Mouse (Mus musculus) left cerebral cortex, postnatal 25 days (tissue): ENCODE results near the gene Prkcz. TPM values are rescaled to one million over a fixed set of nuclear protein-coding genes. Genes with fewer than 3 reads are reported as not detected.

Source experiments
- DNase-seq, 2 experiments: peaks; one replicate each; pipeline ENCODE4 v3.0.0; 2022; ENCODE audit warnings: low spot score in 2 of 2, mixed read lengths in 1 of 2
- intact Hi-C: fragments of 180-260 bp; cut with DNase I; formaldehyde crosslinking; loops from one replicate; pipeline ENCODE4 v1.15.1; 2025
- total RNA-seq, 2 experiments: library from RNA; stranded (reverse); gene quantifications; 2 replicates each; pipeline ENCODE4 v1.2.3; 2021

The Prkcz gene
- total RNA-seq, 2 experiments from 2014 or later = 218 to 220 TPM

DNA sequence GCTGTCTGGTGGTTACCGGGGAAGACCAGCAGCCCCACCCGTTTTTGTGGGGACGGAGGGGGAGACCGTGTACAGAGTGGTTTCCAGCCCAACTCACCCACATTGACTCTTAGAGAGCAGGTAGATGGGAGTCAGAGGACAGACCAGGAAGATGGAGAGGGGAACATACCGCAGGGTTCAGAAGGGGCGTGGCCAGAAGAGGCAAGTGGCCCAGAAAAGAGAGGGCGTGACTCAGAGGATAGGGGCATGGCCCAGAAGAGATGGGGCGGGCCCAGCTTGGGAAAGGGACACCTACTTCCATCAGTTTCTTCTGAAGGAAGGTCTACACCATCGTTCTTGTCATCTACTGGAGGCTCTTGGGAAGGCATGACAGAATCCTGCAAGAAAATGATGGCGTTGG, 68.3 kb downstream of the Prkcz start:
- DNase-seq = no peak
- intact Hi-C loops = no loop called here

DNA sequence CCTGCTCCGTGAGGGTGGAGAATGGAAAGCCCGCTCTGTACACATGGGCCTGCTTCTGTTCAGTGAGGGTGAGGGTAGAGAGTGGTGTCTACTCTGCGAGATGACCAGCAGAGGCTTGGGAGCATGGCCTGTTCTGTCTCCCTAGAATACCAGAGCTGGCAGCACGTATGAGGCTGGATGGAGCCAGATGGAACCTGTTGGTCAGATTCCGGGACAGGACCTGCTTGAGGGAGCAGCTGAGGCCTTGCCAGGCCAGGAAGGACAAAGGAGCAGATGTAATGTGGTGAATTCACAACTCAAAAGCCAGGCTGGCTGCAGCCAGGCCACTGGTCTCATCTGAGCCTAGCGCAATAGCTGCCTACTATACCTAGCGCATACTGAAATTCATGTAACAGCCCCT, 71.1 kb downstream of the Prkcz start:
- intact Hi-C loops = no loop called here
- no peak for DNase-seq

DNA sequence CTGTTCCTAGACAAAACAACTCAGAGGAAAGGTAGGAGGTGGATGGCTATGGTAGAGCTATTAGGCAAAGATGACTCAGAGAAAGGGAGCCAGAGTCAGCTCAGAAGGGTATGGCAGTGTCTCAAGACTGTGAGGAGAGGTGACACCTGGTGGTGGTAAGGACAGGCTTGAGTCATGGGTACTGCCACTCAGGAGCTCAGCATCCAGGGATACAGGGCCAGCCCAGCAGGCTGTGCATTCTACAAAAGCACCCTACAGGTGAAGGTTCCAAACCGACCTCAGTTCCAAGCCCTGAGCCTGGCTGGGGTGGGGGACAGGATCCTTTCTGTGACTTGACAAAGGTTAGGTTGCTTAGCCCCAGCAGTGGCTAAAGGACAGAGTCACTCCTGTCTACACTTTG, 72.6 kb downstream of the Prkcz start:
- intact Hi-C loops = no loop called here
- DNase-seq = no peak

DNA sequence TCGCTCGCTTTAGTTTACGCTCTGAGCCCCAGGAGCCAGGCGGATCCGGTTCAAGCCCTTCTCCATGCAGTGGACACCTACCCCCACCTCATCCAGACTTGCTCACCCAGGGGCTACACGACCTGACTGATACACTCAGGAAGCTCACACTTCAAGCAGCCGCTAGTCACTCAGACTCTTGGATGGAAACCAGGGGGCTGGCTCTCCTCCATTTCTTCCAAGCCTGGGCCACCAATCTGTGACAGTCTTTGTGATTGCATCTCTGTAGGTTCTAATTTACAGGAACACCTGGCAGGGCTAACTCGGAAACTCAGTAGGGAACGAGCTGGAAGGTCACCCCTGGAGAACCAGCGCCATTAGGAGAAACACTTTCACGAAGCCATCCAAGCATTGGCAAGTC, 73.4 kb downstream of the Prkcz start:
- intact Hi-C loops = no loop called here
- no peak for DNase-seq

DNA sequence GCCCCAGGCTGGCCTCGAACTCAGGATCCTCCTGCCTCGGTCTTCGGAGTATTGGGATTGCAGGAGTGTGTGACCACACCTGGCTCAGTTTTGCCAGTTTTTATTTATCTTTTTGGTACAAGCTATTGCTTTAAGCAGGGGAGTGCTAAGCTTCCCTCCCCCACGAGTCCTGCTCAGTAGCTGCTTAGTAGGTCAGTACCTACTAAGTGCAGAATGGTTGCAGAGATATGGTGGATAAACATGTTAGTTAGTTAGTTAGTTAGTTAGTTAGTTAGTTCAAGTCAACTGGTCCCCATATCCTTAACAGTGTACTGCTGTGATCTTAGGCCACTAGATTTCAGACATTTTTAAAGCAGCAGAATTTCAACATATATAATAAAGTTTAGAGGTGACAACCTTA, 75.1 kb downstream of the Prkcz start:
- intact Hi-C loops = no loop called here
- no peak for DNase-seq

DNA sequence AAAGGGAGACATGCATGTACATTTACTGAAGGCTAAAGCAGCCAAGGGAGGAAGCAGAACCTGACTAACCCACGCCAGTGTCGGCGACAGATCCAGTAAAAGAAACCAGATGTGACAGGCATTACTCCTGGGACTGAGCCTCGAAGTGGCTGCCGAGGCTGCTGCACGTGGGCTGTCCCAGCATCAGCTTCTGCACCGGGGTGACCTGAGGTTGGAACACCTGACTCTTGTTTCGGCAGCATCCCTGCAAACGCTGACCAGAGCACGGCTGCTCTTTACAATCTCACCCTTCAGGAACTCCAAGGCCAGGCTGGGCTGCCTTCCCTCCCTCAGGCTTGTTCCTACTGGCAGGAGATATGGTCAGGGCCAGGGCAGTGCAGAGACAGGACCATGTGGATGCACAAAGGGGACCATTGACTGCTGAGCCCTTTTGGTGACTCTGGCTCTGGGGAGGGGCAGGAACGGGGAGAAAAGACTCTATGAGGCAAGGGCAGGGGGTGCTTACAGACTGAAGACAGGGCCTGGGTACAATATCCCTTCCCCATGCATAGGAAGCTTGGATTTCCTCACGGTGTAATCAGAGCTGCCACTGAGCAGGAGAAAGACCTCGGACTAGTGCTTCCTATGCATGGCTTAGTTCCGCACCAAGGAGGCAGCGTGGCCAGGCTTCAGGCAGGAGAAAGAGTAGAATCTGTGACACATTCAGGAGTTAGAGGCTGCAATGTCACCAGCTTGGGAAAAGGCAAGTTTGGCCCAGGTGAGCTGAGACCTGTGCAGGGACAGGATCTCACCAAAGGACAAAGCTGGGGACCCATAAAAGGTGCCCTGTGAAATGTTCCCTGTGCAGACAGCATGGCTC, 76.4 kb downstream of the Prkcz start:
- no peak for DNase-seq
- intact Hi-C loops = no loop called here

DNA sequence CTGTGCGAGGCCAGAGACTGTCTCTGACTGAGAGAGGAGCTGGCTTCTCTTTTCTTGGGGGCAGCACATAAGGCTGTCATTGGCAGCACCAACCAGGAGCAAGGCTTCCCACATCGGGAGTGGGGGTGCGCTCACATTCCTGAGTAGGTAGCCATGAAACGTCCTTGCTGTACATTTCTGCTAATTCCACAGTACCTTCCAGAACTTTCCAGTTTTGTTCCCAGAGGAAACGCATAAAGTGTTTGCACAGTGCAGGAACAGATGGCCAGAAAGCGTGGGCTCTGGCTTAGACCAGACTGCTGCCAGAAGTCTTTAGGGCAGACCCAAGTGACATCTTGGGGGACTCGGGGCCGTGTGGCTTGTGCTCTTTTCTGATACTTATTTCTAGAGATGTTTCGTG, 77.6 kb downstream of the Prkcz start:
- intact Hi-C loops = no loop called here
- DNase-seq = peak in 1 of 2 experiments; percentile 69

DNA sequence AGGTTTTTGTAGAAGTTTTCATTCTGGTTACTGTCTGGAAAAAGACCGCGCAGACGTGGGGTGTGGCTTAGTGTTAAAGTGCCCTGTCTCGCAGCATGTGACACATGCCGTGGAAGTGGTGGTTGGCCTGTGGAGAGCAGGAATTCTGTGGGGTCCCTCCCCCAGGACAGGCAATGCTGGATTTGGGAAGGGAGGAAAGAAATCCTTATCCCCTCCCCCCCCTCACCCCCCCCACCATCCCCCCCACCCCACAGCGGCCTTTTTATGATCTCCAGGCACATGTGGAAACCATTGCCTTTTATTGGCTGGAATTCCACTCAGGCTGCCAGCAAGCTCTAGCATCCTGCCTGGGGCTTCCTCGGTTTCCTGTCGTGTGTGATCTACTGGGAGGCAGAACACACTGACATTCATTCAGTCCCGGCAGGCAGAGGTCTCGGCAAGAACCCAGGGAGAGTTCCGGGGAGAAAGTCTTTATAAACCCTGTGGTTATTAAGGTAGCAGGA, 78.1 kb downstream of the Prkcz start:
- DNase-seq = no peak
- intact Hi-C loops = no loop called here

DNA sequence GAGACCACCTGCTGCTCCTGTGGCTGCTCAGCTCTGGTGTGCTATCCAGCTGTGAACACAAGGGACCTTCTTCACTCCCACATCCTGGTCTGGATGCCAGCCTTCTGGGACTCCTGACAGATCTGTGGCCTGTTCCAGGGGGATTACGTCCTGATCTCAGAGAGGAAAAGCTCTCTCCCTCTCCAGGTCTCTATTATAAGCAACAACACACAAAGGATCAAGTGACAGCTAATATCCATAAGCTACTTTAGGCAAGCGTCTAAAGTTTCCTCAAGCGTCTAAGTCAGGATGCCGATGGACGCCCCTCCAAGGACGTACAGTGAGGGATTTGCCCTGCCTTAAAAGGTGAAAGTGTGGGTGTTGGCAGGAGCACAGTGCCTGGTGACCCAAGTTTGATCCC, 78.9 kb downstream of the Prkcz start:
- DNase-seq = no peak
- intact Hi-C loops = no loop called here

DNA sequence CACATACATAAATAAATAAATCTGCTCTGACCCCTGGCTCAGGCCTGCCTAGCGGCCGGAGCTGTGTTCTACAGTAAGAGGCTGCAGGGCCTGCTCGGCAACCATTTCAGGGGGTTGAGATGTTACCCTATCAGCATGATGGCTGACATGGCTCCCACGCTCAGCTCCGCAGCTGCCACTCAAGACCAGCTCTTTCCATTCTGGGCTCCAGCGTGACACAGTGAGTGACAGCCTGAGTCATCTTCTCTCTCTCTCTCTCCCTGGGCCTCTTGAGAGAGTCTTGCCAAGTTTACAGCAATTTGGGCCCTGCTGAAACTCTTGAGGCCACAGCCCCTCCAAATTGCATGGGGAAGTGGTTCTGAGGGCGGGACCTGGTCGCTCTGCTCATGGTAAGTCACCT, 79.5 kb downstream of the Prkcz start:
- intact Hi-C loops = no loop called here
- DNase-seq = peak in 1 of 2 experiments; percentile 77

DNA sequence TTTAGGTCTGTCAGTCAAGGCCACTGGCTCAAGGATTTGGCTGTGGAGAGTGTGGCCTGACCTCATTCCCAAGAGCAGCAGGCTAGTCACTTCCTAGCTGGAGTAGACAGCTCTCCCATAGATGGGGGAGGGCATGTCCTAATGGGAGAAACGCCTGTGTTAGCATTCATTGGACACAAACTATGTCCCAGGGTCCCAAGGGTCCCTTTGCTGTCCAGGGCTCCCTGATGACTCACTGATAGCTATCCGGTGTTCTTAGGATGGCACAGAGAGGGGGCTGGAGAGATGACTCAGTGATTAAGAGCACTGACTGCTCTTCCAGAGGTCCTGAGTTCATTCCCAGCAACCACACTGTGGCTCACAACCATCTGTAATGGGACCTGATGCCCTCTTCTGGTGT, 79.9 kb downstream of the Prkcz start:
- intact Hi-C loops = no loop called here

DNA sequence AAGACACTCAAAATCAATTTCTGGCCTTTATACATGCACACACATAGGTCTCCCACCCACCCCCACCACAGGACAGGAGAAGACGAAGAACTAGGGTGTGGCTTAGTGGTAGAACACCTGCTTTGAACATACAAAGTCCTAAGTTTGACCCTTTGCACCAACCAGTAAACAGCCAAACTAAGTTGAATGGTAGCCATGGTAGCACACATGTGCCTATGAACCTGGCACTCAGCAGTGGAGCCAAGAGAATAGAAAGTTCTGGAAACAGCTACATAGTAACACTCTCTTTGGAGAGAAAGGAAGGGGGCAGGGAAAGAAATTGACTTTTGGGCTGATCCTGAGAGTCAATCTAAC, 80.4 kb downstream of the Prkcz start:
- DNase-seq = no peak
- intact Hi-C loops = no loop called here

More for the DNA sequence above, 79.9 kb downstream of the Prkcz start:
- no peak for DNase-seq

DNA sequence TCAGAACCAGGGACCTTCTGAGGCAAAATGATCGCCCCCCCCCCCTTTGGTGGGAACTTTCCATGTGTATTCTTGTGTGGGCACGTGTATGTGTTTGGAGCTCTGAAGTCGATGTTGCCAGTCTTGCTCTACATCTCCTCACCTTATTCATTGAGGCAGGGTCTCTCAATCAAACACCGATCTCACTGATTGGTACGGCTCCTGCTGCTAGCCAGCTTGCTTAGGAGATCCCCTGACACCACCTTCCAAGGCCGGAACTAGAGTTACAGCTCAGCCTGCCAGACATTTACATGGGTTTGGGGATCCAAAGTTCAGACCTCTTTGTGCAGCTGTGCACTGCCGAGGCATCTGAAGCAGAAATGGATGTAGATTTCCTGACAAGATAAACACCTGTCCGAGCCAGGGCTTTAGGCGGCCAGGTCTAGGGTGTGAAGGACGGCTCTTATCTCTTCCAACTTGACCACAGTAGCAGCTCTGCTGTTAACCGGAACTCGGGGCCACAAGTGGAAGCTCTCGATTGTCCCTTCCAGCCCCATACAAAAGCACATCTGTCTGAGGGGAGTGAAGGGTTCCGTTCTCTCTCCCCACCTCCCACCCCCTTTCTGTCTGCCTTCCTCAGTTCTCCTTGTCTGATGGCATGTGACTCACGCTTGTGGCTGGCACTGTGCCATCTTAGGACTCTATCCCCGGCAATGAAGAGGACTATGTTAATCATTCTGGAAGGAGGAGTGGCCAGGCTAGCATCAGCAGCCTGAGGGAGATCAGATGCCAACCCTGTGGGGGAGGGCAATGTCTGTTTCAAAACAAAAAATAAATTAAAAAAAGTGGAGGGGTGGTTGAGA, 81.0 kb downstream of the Prkcz start:
- DNase-seq = peak; percentile 52 to 59
- intact Hi-C loops = no loop called here

DNA sequence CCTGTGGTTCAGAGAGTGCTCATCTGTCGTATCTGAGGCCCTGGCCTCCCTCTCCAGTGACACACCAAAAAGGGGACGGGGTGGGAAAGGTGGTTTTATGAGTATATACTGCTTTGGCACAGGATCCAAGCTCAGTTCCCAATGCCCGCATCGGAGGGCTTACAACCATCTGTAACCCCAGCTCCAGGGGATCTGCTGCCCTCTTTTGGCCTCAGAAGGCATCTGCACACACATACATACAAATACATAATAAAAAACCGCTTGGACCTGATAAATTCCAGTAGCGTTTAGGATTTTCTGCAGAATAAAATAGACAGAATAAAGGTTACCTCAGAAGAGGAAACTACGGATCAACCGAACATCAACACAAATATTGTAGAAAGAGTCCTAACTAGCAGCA, 82.1 kb downstream of the Prkcz start:
- intact Hi-C loops = no loop called here
- DNase-seq = no peak

DNA sequence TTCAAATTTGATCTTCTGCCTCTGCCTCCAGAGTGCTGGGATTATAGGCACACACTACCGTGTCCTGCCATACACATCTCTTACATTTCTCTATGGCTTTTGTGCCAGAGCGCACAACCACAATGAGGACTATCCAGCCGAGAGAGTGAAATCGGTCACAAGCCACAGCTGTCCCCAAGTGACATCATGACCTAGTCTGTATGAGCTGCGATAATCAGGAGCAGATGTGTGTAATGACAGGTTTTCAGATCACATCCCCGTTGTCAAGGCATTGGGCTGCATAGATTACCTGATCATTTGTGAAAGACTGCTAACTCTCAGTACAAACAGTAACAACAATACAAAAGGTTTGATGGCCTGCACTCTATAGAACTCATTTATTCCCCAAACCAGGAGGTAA, 83.2 kb downstream of the Prkcz start:
- DNase-seq = no peak
- intact Hi-C loops = no loop called here

DNA sequence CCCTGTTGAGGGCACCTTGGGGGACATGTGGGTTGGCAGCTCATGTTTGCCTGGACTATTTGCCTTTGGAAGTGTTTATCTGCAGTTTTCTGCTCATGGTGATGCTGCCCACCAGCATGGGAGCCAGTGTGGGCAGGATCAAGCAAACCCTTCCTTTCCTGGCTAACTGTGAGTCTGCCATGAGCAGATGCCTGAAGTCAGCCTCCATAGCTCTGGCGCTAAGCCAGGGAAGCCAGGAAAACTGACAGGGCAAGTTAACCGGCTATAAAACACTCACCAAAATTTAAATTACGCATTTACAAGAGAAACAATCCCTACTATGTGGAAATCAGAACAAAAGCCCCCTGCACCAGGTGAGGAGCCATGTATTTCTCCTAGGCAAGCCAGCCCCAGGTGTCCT, 86.3 kb downstream of the Prkcz start:
- intact Hi-C loops = no loop called here
- peak in 1 of 2 experiments; percentile 64 for DNase-seq

DNA sequence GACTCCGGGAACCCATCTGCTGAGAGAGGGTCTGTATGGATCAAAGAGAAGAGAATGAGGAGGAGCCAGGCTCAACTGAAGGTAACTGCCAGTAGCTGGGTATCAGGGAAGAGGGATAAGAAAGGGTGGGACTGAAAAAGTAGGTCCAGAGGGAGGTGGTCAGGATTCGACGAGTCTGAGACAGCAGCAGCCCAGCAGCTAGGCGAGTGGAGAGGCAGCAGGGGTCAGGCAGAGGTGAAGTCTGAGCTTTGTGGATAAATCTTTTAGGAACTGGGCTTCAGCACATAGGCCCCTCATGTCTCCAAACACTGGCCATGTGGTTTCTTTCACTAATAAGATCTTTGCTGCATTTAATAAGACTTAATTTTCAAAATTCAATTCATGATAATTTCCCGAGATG, 86.7 kb downstream of the Prkcz start:
- intact Hi-C loops = no loop called here
- DNase-seq = no peak

DNA sequence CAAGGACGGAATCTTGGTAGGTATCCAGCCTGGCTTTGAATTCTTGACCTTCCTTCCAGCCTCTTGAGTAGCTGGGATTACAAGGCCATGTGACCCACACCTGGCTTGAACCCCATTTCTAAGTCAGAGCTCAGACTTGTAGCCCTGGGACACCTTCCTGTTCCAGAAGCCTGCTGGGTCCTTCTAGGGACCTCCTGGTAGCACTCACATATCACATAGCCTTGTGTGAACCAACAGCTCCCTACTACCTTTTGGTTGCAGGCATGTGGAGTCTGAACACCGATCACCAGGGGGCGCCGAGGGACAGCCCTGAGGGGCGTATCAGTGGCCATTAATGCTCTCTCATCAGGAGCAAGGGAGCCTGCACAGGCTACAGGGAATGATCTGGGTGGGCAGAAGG, 92.8 kb downstream of the Prkcz start:
- DNase-seq = peak; percentile 63 to 71
- intact Hi-C loops = loop anchor here (1.0 kb wide), 1 partner anchor 40 kb away; no protein-coding TSS in a partner anchor

DNA sequence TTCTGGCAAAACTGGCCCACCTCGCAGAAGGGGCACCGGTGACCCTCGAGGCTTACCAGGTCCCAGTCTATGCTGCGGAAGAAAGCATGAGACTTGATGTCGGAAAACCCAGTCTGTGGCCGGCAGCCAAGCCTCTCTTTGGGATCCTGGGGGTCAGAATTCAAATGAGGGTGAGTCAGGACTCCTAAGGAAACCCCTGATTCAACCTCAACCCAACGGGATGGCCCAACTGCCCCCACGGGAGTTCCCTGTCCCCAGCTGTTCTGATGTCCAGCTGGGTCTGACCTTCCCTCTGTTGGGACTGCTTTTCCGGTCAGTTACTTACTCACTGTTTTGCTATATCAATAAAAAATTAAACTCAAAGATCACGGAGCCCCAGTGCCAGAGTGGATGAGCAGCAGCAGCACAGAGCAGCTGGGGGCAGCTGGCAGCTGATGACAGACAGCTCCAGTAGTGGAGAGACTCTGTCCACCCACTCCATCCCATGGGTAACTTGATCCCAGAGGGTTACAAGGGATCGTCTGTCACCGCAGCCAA, 93.5 kb downstream of the Prkcz start:
- no peak for DNase-seq
- intact Hi-C loops = loop anchor here (1.0 kb wide), 1 partner anchor 41 kb away; no protein-coding TSS in a partner anchor

DNA sequence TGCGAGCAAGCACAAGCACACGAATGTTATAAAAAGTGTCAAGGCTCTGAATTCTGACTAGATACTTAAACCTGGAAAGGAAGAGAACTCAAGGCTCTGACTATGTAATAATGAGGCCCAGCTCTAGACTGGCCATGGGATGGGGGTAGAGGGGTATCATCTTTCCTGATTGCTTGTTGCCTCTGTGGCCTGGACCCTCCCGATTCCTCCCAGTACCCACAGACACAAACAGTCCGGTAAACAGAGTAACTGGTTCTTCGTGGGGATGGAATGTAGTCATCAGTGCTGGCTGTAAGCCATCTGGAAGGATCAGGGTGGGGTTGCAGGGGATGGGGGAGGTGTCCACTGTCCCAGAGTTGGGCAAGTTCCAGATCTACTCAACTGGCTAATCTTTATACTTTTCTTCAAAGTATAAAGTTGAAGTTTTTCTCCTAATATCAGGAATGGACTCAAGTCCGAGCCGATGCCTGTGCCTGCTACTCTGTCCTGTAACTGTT, 94.1 kb downstream of the Prkcz start:
- no peak for DNase-seq
- intact Hi-C loops = no loop called here
